Comparison of ENCODE assay signal across 40 mouse cellular contexts in the genomic region with DNA sequence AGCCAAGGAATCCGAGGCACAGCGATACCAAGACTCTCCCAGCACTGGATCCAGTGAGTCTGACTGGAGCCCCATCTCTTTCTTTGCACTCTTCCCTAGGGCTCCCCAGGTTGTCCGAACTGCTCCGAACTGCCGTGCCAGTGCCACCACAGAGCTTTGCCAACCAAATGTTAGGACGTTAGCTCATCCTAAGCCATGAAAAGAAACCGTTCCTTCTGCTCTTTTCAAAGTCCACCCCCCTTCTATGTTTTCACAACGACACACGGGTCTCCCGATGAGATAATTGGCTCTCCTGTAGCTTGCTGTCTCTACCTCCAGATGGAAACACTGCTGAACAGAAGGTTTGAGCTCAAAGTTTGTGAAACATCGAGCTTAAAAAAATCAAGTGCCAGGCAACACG. TPM values are rescaled to one million over a fixed set of nuclear protein-coding genes. Genes with fewer than 3 reads are reported as not detected.
DNase-seq lines count a peak whose midpoint lies in the region; ATAC-seq lines count a peak whose summit lies in the region.
"Had no signal": no experiment of that assay in that cellular context is flagged by ENCODE, and none has a peak within 500 bp of the region (broad histone marks: within the 10 kb centered on the region; RNA-seq: fewer than 3 reads in every experiment).

No protein-coding gene starts in this region.

- H3K4me3 ChIP-seq in forebrain, embryonic 13.5 days, result no peak overlapping the region
- no peak overlapping the region for H3K4me3 ChIP-seq in forebrain, embryonic 12.5 days (replicated peaks)
- H3K4me3 ChIP-seq in forebrain, embryonic 16.5 days (replicated peaks; ENCODE audit: low read length), result no peak overlapping the region
- H3K4me3 ChIP-seq: embryonic facial prominence, embryonic 12.5 days; gastrocnemius, adult 2 months; heart, embryonic 13.5 days; hindbrain, embryonic 10.5 days; hindbrain, embryonic 15.5 days; limb, embryonic 13.5 days; lung, embryonic 15.5 days; stomach, embryonic 15.5 days had no signal

- no peak overlapping the region for H3K27ac ChIP-seq in forebrain, embryonic 13.5 days
- H3K27ac ChIP-seq in forebrain, embryonic 12.5 days, result no peak overlapping the region
- H3K27ac ChIP-seq in forebrain, embryonic 16.5 days (ENCODE audit: low read length), result no peak overlapping the region
- H3K27ac ChIP-seq: embryonic facial prominence, embryonic 12.5 days; gastrocnemius, adult 2 months; heart, embryonic 13.5 days; hindbrain, embryonic 10.5 days; hindbrain, embryonic 15.5 days; limb, embryonic 13.5 days; lung, embryonic 15.5 days; stomach, embryonic 15.5 days had no signal

- H3K9ac ChIP-seq in forebrain, embryonic 13.5 days, result no peak overlapping the region
- no peak overlapping the region for H3K9ac ChIP-seq in forebrain, embryonic 12.5 days
- H3K9ac ChIP-seq in forebrain, embryonic 16.5 days (replicated peaks; ENCODE audit: low read depth, low read length), result no peak overlapping the region
- H3K9ac ChIP-seq: embryonic facial prominence, embryonic 12.5 days; heart, embryonic 13.5 days; hindbrain, embryonic 15.5 days; limb, embryonic 13.5 days; lung, embryonic 15.5 days; stomach, embryonic 15.5 days had no signal

- peak; percentile 56; the same call in 1 of the 2 replicates for ATAC-seq in forebrain, embryonic 13.5 days
- ATAC-seq in forebrain, embryonic 12.5 days (ENCODE audit: low FRiP score), result no peak
- ATAC-seq in forebrain, embryonic 16.5 days, result peak; percentile 79
- ATAC-seq: inflammation-experienced regulatory T-cells, adult 6 months had no signal

- H3K9me3 ChIP-seq in forebrain, embryonic 13.5 days (replicated peaks), result no peaks in the 10 kb centered on the region
- H3K9me3 ChIP-seq in forebrain, embryonic 12.5 days, result no peaks in the 10 kb centered on the region
- no peaks in the 10 kb centered on the region for H3K9me3 ChIP-seq in forebrain, embryonic 16.5 days (ENCODE audit: control insufficient read depth, low read length)
- H3K9me3 ChIP-seq: embryonic facial prominence, embryonic 12.5 days; G1E; heart, embryonic 13.5 days; hindbrain, embryonic 10.5 days; hindbrain, embryonic 15.5 days; limb, embryonic 13.5 days; lung, embryonic 15.5 days; stomach, embryonic 15.5 days had no signal

- H3K27me3 ChIP-seq in forebrain, embryonic 13.5 days, result no peaks in the 10 kb centered on the region
- peaks cover 3% of the 10 kb centered on the region; the same call in 1 of the 2 replicates for H3K27me3 ChIP-seq in forebrain, embryonic 12.5 days
- H3K27me3 ChIP-seq in forebrain, embryonic 16.5 days (replicated peaks; ENCODE audit: control insufficient read depth, insufficient read depth, low read length), result no peaks in the 10 kb centered on the region
- H3K27me3 ChIP-seq: embryonic facial prominence, embryonic 12.5 days; hindbrain, embryonic 15.5 days; limb, embryonic 13.5 days; lung, embryonic 15.5 days; stomach, embryonic 15.5 days had no signal

- no peaks in the 10 kb centered on the region for H3K4me1 ChIP-seq in forebrain, embryonic 13.5 days
- H3K4me1 ChIP-seq in forebrain, embryonic 12.5 days, result no peaks in the 10 kb centered on the region
- H3K4me1 ChIP-seq in forebrain, embryonic 16.5 days (replicated peaks; ENCODE audit: control insufficient read depth, insufficient read depth, low read length), result no peaks in the 10 kb centered on the region
- H3K4me1 ChIP-seq: embryonic facial prominence, embryonic 12.5 days; hindbrain, embryonic 15.5 days; limb, embryonic 13.5 days; lung, embryonic 15.5 days; stomach, embryonic 15.5 days had no signal

- peak; percentile 46 for DNase-seq in layer of hippocampus, adult 11-12 months (ENCODE audit: low spot score)
- DNase-seq in layer of hippocampus, postnatal 10 days (ENCODE audit: low spot score in 2 of 2), result no peak
- DNase-seq in layer of hippocampus, adult 9-11 months, result peak; percentile 67
- no peak for DNase-seq in B cell, adult 2 months
- no peak for DNase-seq in lung, postnatal 10 days
- DNase-seq: adrenal gland, adult 8-10 months; cerebellum, adult 11 months; cerebellum, adult 9-10 months; embryo, embryonic 11 days; gastrocnemius, adult 2 months; gastrocnemius, postnatal 36 days; heart, adult 18-20 months; heart, postnatal 10 days; kidney, adult 11 months; kidney, postnatal 25 days; lung, postnatal 36 days; thymus, postnatal 14 days had no signal

- no peak overlapping the region for H3K4me2 ChIP-seq in forebrain, embryonic 13.5 days
- no peak overlapping the region for H3K4me2 ChIP-seq in forebrain, embryonic 12.5 days
- H3K4me2 ChIP-seq in forebrain, embryonic 16.5 days (ENCODE audit: low read length), result no peak overlapping the region
- H3K4me2 ChIP-seq: embryonic facial prominence, embryonic 12.5 days; heart, embryonic 13.5 days; hindbrain, embryonic 15.5 days; limb, embryonic 13.5 days; liver, embryonic 11.5 days; lung, embryonic 15.5 days; midbrain, embryonic 11.5 days; stomach, embryonic 15.5 days had no signal

- no peaks in the 10 kb centered on the region for H3K36me3 ChIP-seq in forebrain, embryonic 13.5 days (ENCODE audit: poor library complexity, severe bottlenecking)
- H3K36me3 ChIP-seq in forebrain, embryonic 12.5 days (replicated peaks), result no peaks in the 10 kb centered on the region
- no peaks in the 10 kb centered on the region for H3K36me3 ChIP-seq in forebrain, embryonic 16.5 days (ENCODE audit: control insufficient read depth, insufficient read depth)
- H3K36me3 ChIP-seq: embryonic facial prominence, embryonic 12.5 days; G1E; heart, embryonic 13.5 days; hindbrain, embryonic 10.5 days; hindbrain, embryonic 15.5 days; limb, embryonic 13.5 days; lung, embryonic 15.5 days; stomach, embryonic 15.5 days had no signal

- WGBS in forebrain, embryonic 13.5 days, result 81% methylated on average over 12 of the region's 12 CpGs
- WGBS in forebrain, embryonic 12.5 days, result 90% methylated on average over 12 of the region's 12 CpGs
- 67% methylated on average over 12 of the region's 12 CpGs for WGBS in forebrain, embryonic 16.5 days

RNA-seq across cellular contexts. Expression of a gene that starts 15.3 kb away (rescaled TPM):
- polyA plus RNA-seq in forebrain, embryonic 13.5 days (2015; fragmentation: Nextera tagmentation; extraction: Ambion mirVana), result 0.38 TPM in 1 of 2 replicates, not detected in the other
- polyA plus RNA-seq in forebrain, embryonic 12.5 days (2016; fragmentation: Nextera tagmentation; extraction: Ambion mirVana), result 0.14 and 0.34 TPM in 2 replicates
- under 1 TPM in 1 of 2 experiments, not detected in 1; 0.40 TPM for total RNA-seq in layer of hippocampus, postnatal 10 days (2021)
- 0.11 and 0.35 TPM in 2 replicates for polyA plus RNA-seq in forebrain, embryonic 16.5 days (2015; fragmentation: Nextera tagmentation; extraction: Ambion mirVana)
- total RNA-seq: gastrocnemius, adult 2 months; gastrocnemius, postnatal 36 days; heart, adult 18-20 months; heart, postnatal 10 days had no signal
- polyA plus RNA-seq: G1E; heart, embryonic 13.5 days; liver, embryonic 16.5 days; midbrain, embryonic 11.5 days; neural tube, embryonic 11.5 days had no signal

RNA-seq across cellular contexts. Expression of a gene that starts 25.6 kb away (rescaled TPM):
- polyA plus RNA-seq in forebrain, embryonic 13.5 days (2015; fragmentation: Nextera tagmentation; extraction: Ambion mirVana), result not detected in 2 replicates
- polyA plus RNA-seq in forebrain, embryonic 12.5 days (2016; fragmentation: Nextera tagmentation; extraction: Ambion mirVana), result not detected in 2 replicates
- total RNA-seq in layer of hippocampus, postnatal 10 days (2021), result not detected
- not detected in 2 replicates for polyA plus RNA-seq in forebrain, embryonic 16.5 days (2015; fragmentation: Nextera tagmentation; extraction: Ambion mirVana)
- total RNA-seq: adrenal gland, adult 8-10 months; G1E; gastrocnemius, adult 2 months; gastrocnemius, postnatal 36 days; heart, adult 18-20 months; heart, postnatal 10 days; left cerebral cortex, adult 8-10 months; left cerebral cortex, postnatal 36 days; megakaryocyte, adult 5-6 weeks; neutrophil, adult 5-6 weeks had no signal
- polyA plus RNA-seq: embryonic facial prominence, embryonic 12.5 days; G1E; heart, embryonic 13.5 days; hindbrain, embryonic 10.5 days; hindbrain, embryonic 15.5 days; inflammation-experienced regulatory T-cells, adult 6 months; kidney, embryonic 14.5 days; liver, embryonic 11.5 days; liver, embryonic 16.5 days; lung, embryonic 15.5 days; midbrain, embryonic 11.5 days; midbrain, embryonic 16.5 days; neural tube, embryonic 11.5 days; small intestine, adult 2 months; stomach, embryonic 15.5 days had no signal

RNA-seq across cellular contexts. Expression of a gene that starts 37.2 kb away (rescaled TPM):
- polyA plus RNA-seq in forebrain, embryonic 13.5 days (2015; fragmentation: Nextera tagmentation; extraction: Ambion mirVana), result 4.7 and 5.4 TPM in 2 replicates
- 3.7 and 4.1 TPM in 2 replicates for polyA plus RNA-seq in forebrain, embryonic 12.5 days (2016; fragmentation: Nextera tagmentation; extraction: Ambion mirVana)
- total RNA-seq in layer of hippocampus, postnatal 10 days (2021), result 10 to 100 TPM; 28.8 to 32.0 TPM
- polyA plus RNA-seq in forebrain, embryonic 16.5 days (2015; fragmentation: Nextera tagmentation; extraction: Ambion mirVana), result 8.7 and 10.8 TPM in 2 replicates

Comparison
In these comparisons a context has a peak if more than half of its experiments do, and no peak if none do; other contexts are left out.
1. DNase-seq: peak in layer of hippocampus, adult 11-12 months (single experiment) and layer of hippocampus, adult 9-11 months (single experiment); none in layer of hippocampus, postnatal 10 days (0 of 2), B cell, adult 2 months (0 of 2) and lung, postnatal 10 days (single experiment).